Mouse (Mus musculus) midbrain, embryonic 14.5 days (tissue): ENCODE measurements around the gene Pxmp4. TPM values are rescaled to one million over a fixed set of nuclear protein-coding genes. Genes with fewer than 3 reads are reported as not detected.
A peak's percentile ranks its signal among the peaks of the same experiment; 100 is the strongest.

ENCODE experiments used
- ATAC-seq: fragments of 200-750 bp; cut with Nextera tagmentation; 2 replicates; pipeline ENCODE4 v1.8.0; 2017; ENCODE audit warnings: moderate number of reproducible peaks, moderate library complexity; ENCODE audit not compliant: low FRiP score, low TSS enrichment
- DNase-seq: peaks from one replicate; pipeline ENCODE4 v3.0.0-alpha.2; 2015
- H3K27ac ChIP-seq: fragments of 300-500 bp; sonication (generic); replicated peaks from 2 replicates; pipeline ENCODE4 v1.5.1; 2014; ENCODE audit warnings: mild to moderate bottlenecking, low read depth, low read length, moderate library complexity
- H3K27me3 ChIP-seq: fragments of 300-500 bp; sonication (generic); 2 replicates; pipeline ENCODE4 v1.6.1; 2014; ENCODE audit warnings: low read length, control low read depth, mixed read lengths; ENCODE audit not compliant: control insufficient read depth, insufficient read depth
- H3K36me3 ChIP-seq: fragments of 300-500 bp; sonication (generic); 2 replicates; pipeline ENCODE4 v1.6.1; 2014; ENCODE audit warnings: low read length, control low read depth; ENCODE audit not compliant: control insufficient read depth, insufficient read depth
- H3K4me1 ChIP-seq: fragments of 300-500 bp; sonication (generic); 2 replicates; pipeline ENCODE4 v1.6.1; 2014; ENCODE audit warnings: mild to moderate bottlenecking, antibody characterized with exemption, low read length, control low read depth; ENCODE audit not compliant: control insufficient read depth, insufficient read depth
- H3K4me2 ChIP-seq: fragments of 300-500 bp; sonication (generic); 2 replicates; pipeline ENCODE4 v1.6.1; 2014; ENCODE audit warnings: mild to moderate bottlenecking, low read length, moderate library complexity
- H3K4me3 ChIP-seq: fragments of 300-500 bp; sonication (generic); replicated peaks from 2 replicates; pipeline ENCODE4 v1.5.1; 2014; ENCODE audit warnings: low read depth, low read length
- H3K9ac ChIP-seq: fragments of 300-500 bp; sonication (generic); replicated peaks from 2 replicates; pipeline ENCODE4 v1.6.1; 2014; ENCODE audit warnings: mild to moderate bottlenecking, low read length, moderate library complexity
- H3K9me3 ChIP-seq: fragments of 300-500 bp; sonication (generic); 2 replicates; pipeline ENCODE4 v1.6.1; 2016; ENCODE audit warnings: low read length, control low read depth, mixed read lengths; ENCODE audit not compliant: control insufficient read depth
- WGBS: fragments of 180-500 bp; shearing (Covaris S2); extraction: QIAGEN DNeasy Blood & Tissue Kit; methylation state at CpG from one replicate; pipeline ENCODE4 v1.1.7; 2014; 5-methylcytosine and 5-hydroxymethylcytosine counted together
- polyA plus RNA-seq: library from polyadenylated mRNA; unstranded; fragments of >200 nt; fragmentation: Nextera tagmentation; extraction: Ambion mirVana; gene quantifications from 2 replicates; pipeline ENCODE4 v1.2.1, GENCODE M21; 2014

Gene Pxmp4
- polyA plus RNA-seq, 1 experiment from 2014 or later = 14.2 TPM

- Histone ChIP-seq H3K9ac (no peak overlapping the region; the same call in 1 of the 2 replicates), H3K4me3 (no peak overlapping the region), H3K4me1 (peaks cover 6% of the 10 kb centered on the region; the same call in 1 of the 2 replicates), H3K4me2 (no peak overlapping the region), H3K27ac (peak overlapping the region; percentile 37; the same call in 1 of the 2 replicates), H3K27me3 (no peaks in the 10 kb centered on the region), H3K9me3 (no peaks in the 10 kb centered on the region), H3K36me3 (peaks cover 29% of the 10 kb centered on the region)
- ATAC-seq = no peak
- 51% methylated on average over 2 of the region's 2 CpGs for WGBS
- no peak for DNase-seq
These were observed 65.2 kb downstream of the Pxmp4 start for GRCm38 (mm10) chr2:154538310-154538709.

Other genes with a start within 250 kb of the Pxmp4 start
- gene Cdk5rap1, start 230.7 kb downstream of the Pxmp4 start, polyA plus RNA-seq = 11.0 and 22.9 TPM in 2 replicates
- gene Snta1, start 195.6 kb downstream of the Pxmp4 start, polyA plus RNA-seq = 4.0 and 5.8 TPM in 2 replicates
- 45.5 and 65.6 TPM in 2 replicates for gene Cbfa2t2, start 167.2 kb downstream of the Pxmp4 start, polyA plus RNA-seq
- gene 1700003F12Rik, start 56.6 kb downstream of the Pxmp4 start, polyA plus RNA-seq = 1.1 and 2.1 TPM in 2 replicates
- 0.19 and 0.28 TPM in 2 replicates for gene Actl10, start 51.9 kb downstream of the Pxmp4 start, polyA plus RNA-seq
- 15.1 and 16.0 TPM in 2 replicates for gene Necab3, start 44.8 kb downstream of the Pxmp4 start, polyA plus RNA-seq
- gene E2f1, start 33.8 kb downstream of the Pxmp4 start, polyA plus RNA-seq = 3.1 and 3.2 TPM in 2 replicates
- gene Zfp341, start 9.6 kb upstream of the Pxmp4 start, polyA plus RNA-seq = 2.2 and 2.6 TPM in 2 replicates
- 0.50 and 1.6 TPM in 2 replicates for gene 4930519P11Rik, start 9.7 kb upstream of the Pxmp4 start, polyA plus RNA-seq
- gene Chmp4b, start 48.0 kb upstream of the Pxmp4 start, polyA plus RNA-seq = 20.4 and 32.4 TPM in 2 replicates
- not detected in 2 replicates for gene Gm14214, start 166.3 kb upstream of the Pxmp4 start, polyA plus RNA-seq
- gene Raly, start 187.4 kb upstream of the Pxmp4 start, polyA plus RNA-seq = 58.3 and 194 TPM in 2 replicates
- gene a, start 187.7 kb upstream of the Pxmp4 start, polyA plus RNA-seq = 3.8 TPM in 1 of 2 replicates, not detected in the other